Mouse (Mus musculus) cerebellum, adult (tissue): ENCODE data around the gene Clec9a.

Experiments used
- ATAC-seq: cut with Nextera tagmentation; 2 replicates; pipeline ENCODE4 v1.9.2; 2017; ENCODE audit warnings: mild to moderate bottlenecking, moderate library complexity, mixed read lengths; ENCODE audit not compliant: insufficient number of reproducible peaks, low FRiP score, low TSS enrichment

Clec9a gene

GRCm38 (mm10) chr6:129408562-129408961 is at the start of gene Clec9a:
Gene Clec9a (plus strand): TSS chr6:129408862.
- no peak for ATAC-seq

GRCm38 (mm10) chr6:129359515-129359914 is 49.1 kb upstream of the Clec9a start:
- no peak for ATAC-seq

GRCm38 (mm10) chr6:129363942-129364341 is 44.7 kb upstream of the Clec9a start:
- ATAC-seq, result no peak

- ATAC-seq, result peak; percentile 76
Measured at GRCm38 (mm10) chr6:129365959-129366359, 42.7 kb upstream of the Clec9a start.

- no peak for ATAC-seq
Measured at GRCm38 (mm10) chr6:129369374-129370132, 39.1 kb upstream of the Clec9a start.

- ATAC-seq, result no peak
Measured at GRCm38 (mm10) chr6:129374937-129375471, 33.7 kb upstream of the Clec9a start.

- no peak for ATAC-seq
Measured at GRCm38 (mm10) chr6:129380454-129380853, 28.2 kb upstream of the Clec9a start.

GRCm38 (mm10) chr6:129381736-129382135 is 26.9 kb upstream of the Clec9a start:
- ATAC-seq, result no peak

- no peak for ATAC-seq
Measured at GRCm38 (mm10) chr6:129383466-129383865, 25.2 kb upstream of the Clec9a start.

GRCm38 (mm10) chr6:129385000-129385399 is 23.7 kb upstream of the Clec9a start:
- no peak for ATAC-seq

GRCm38 (mm10) chr6:129385774-129386173 is 22.9 kb upstream of the Clec9a start, which contains the start of gene Clec12b:
Gene Clec12b (minus strand): TSS chr6:129385874.
- ATAC-seq, result no peak

GRCm38 (mm10) chr6:129393087-129393720 is 15.5 kb upstream of the Clec9a start:
- ATAC-seq, result no peak

GRCm38 (mm10) chr6:129393732-129394131 is 14.9 kb upstream of the Clec9a start:
- no peak for ATAC-seq

GRCm38 (mm10) chr6:129396997-129397396 is 11.7 kb upstream of the Clec9a start, which contains the start of gene Clec1b:
Gene Clec1b (plus strand): TSS chr6:129397297.
- ATAC-seq, result no peak

- no peak for ATAC-seq
Measured at GRCm38 (mm10) chr6:129399945-129400344, 8.7 kb upstream of the Clec9a start.

- no peak for ATAC-seq
Measured at GRCm38 (mm10) chr6:129402404-129402803, 6.3 kb upstream of the Clec9a start.

GRCm38 (mm10) chr6:129403391-129403790 is 5.3 kb upstream of the Clec9a start:
- ATAC-seq, result no peak

- no peak for ATAC-seq
Measured at GRCm38 (mm10) chr6:129405999-129406398, 2.7 kb upstream of the Clec9a start.

GRCm38 (mm10) chr6:129407324-129407723 is 1.3 kb upstream of the Clec9a start:
- ATAC-seq, result no peak

- no peak for ATAC-seq
Measured at GRCm38 (mm10) chr6:129414177-129414576, 5.5 kb downstream of the Clec9a start.

- no peak for ATAC-seq
Measured at GRCm38 (mm10) chr6:129422311-129422710, 13.6 kb downstream of the Clec9a start.
